Mouse (Mus musculus) CH12.LX (cell line): ENCODE measurements at regions not wholly inside any gene's neighbourhood (a gene's known extent, or its start where the extent isn't known, plus 50 kb on each side); places are given as distances from the start of the nearest gene placed in this dataset.

Experiments
- DNase-seq: peaks from one replicate; pipeline ENCODE4 v3.0.0-alpha.2; 2013; ENCODE audit errors: extremely low read depth
- H3K27ac ChIP-seq: 2 replicates; pipeline ENCODE4 v1.5.1; 2012; ENCODE audit warnings: low read depth, mild to moderate bottlenecking, control low read depth, moderate library complexity; ENCODE audit not compliant: insufficient read depth
- H3K27me3 ChIP-seq: replicated peaks from 2 replicates; pipeline ENCODE3; 2012; ENCODE audit warnings: inconsistent platforms
- H3K36me3 ChIP-seq, 2 experiments: replicated peaks in 1 of 2; 2 replicates each; pipeline versions ENCODE3 to v1.6.1; 2012; ENCODE audit warnings: inconsistent platforms in 1 of 2, low read length in 1 of 2, mild to moderate bottlenecking in 1 of 2, mixed read lengths in 1 of 2, moderate library complexity in 1 of 2; ENCODE audit not compliant: control insufficient read depth in 1 of 2, insufficient read depth in 1 of 2
- H3K4me1 ChIP-seq, 2 experiments: 2 replicates each; pipeline ENCODE4 v1.6.1; 2012; ENCODE audit warnings: inconsistent platforms in 1 of 2, moderate library complexity in 1 of 2; ENCODE audit not compliant: insufficient read depth in 2 of 2, control insufficient read depth in 1 of 2
- H3K4me2 ChIP-seq: 2 replicates; pipeline ENCODE4 v1.6.1; 2012; ENCODE audit warnings: low read depth, mild to moderate bottlenecking, control low read depth; ENCODE audit not compliant: poor library complexity, insufficient read depth, severe bottlenecking
- H3K4me3 ChIP-seq, 3 experiments: fragments of 150-350 bp in 1 of 3; sonication (generic) in 1 of 3; replicated peaks in 1 of 3; 2 replicates each; pipeline versions ENCODE3 to v1.5.1; 2011 to 2012; ENCODE audit warnings: low read depth in 2 of 3, low read length in 2 of 3, mild to moderate bottlenecking in 2 of 3, moderate library complexity in 2 of 3, control low read depth in 1 of 3, improper control_type of control experiment in 1 of 3, inconsistent platforms in 1 of 3, mixed read lengths in 1 of 3; ENCODE audit not compliant: poor library complexity in 1 of 3
- H3K79me2 ChIP-seq: replicated peaks from 2 replicates; pipeline ENCODE4 v1.6.1; 2012; ENCODE audit warnings: mild to moderate bottlenecking, moderate library complexity; ENCODE audit not compliant: control insufficient read depth, poor library complexity, insufficient read depth, severe bottlenecking; ENCODE audit errors: extremely low read depth
- H3K9ac ChIP-seq: 2 replicates; pipeline ENCODE4 v1.6.1; 2012; ENCODE audit warnings: low read depth, mild to moderate bottlenecking, control low read depth, moderate library complexity; ENCODE audit not compliant: insufficient read depth
- H3K9me3 ChIP-seq: replicated peaks from 2 replicates; pipeline ENCODE3; 2012; ENCODE audit warnings: low read length, inconsistent platforms, mixed read lengths
- CHD1 ChIP-seq: IDR thresholded peaks from 2 replicates; pipeline ENCODE4 v1.6.1; 2012; ENCODE audit warnings: low read depth, low read length, improper control_type of control experiment, inconsistent platforms
- CHD2 ChIP-seq: IDR thresholded peaks from 2 replicates; pipeline ENCODE4 v1.6.1; 2011; ENCODE audit warnings: low read length, improper control_type of control experiment
- ELF1 ChIP-seq: IDR thresholded peaks from 2 replicates; pipeline ENCODE4 v1.6.1; 2014; ENCODE audit warnings: low read depth, mild to moderate bottlenecking, inconsistent platforms, low read length, improper control_type of control experiment
- EP300 ChIP-seq: IDR thresholded peaks from 2 replicates; pipeline ENCODE4 v1.6.1; 2011; ENCODE audit warnings: low read length, improper control_type of control experiment
- ETS1 ChIP-seq: conservative IDR thresholded peaks from 2 replicates; pipeline ENCODE4 v1.6.1; 2012; ENCODE audit warnings: low read depth, mild to moderate bottlenecking, inconsistent platforms, low read length, improper control_type of control experiment, moderate library complexity
- GABPA ChIP-seq: IDR thresholded peaks from 2 replicates; pipeline ENCODE4 v1.6.1; 2012; ENCODE audit warnings: low read depth, low read length, improper control_type of control experiment, inconsistent platforms; ENCODE audit not compliant: insufficient replicate concordance
- HCFC1 ChIP-seq: IDR thresholded peaks from 2 replicates; pipeline ENCODE4 v1.6.1; 2012; ENCODE audit warnings: low read depth, mild to moderate bottlenecking, inconsistent platforms, low read length, improper control_type of control experiment
- IRF4 ChIP-seq: IDR thresholded peaks from 2 replicates; pipeline ENCODE4 v1.6.1; 2014; ENCODE audit warnings: low read depth, mild to moderate bottlenecking, inconsistent platforms, low read length, improper control_type of control experiment
- JUND ChIP-seq: conservative IDR thresholded peaks from 2 replicates; pipeline ENCODE4 v1.6.1; 2011; ENCODE audit warnings: low read depth, low read length, improper control_type of control experiment
- MAFK ChIP-seq: IDR thresholded peaks from 2 replicates; pipeline ENCODE4 v1.6.1; 2011; ENCODE audit warnings: low read length, improper control_type of control experiment; ENCODE audit not compliant: insufficient replicate concordance
- MAX ChIP-seq: IDR thresholded peaks from 2 replicates; pipeline ENCODE4 v1.6.1; 2011; ENCODE audit warnings: low read length, improper control_type of control experiment
- MAZ ChIP-seq: IDR thresholded peaks from 2 replicates; pipeline ENCODE4 v1.6.1; 2012; ENCODE audit warnings: low read depth, mild to moderate bottlenecking, inconsistent platforms, low read length, improper control_type of control experiment, moderate library complexity
- MXI1 ChIP-seq: IDR thresholded peaks from 2 replicates; pipeline ENCODE4 v1.6.1; 2011; ENCODE audit warnings: mild to moderate bottlenecking, low read depth, low read length, improper control_type of control experiment
- NELFE ChIP-seq: IDR thresholded peaks from 2 replicates; pipeline ENCODE4 v1.6.1; 2011; ENCODE audit warnings: low read depth, low read length, improper control_type of control experiment
- PAX5 ChIP-seq: IDR thresholded peaks from 2 replicates; pipeline ENCODE4 v1.6.1; 2012; ENCODE audit warnings: low read length, inconsistent platforms, mixed read lengths
- POLR2A ChIP-seq: IDR thresholded peaks from 2 replicates; pipeline ENCODE4 v1.6.1; 2011; ENCODE audit warnings: low read depth, mild to moderate bottlenecking, improper control_type of control experiment, low read length
- POLR2AphosphoS2 ChIP-seq: IDR thresholded peaks from 2 replicates; pipeline ENCODE4 v1.6.1; 2011; ENCODE audit warnings: low read depth, low read length, improper control_type of control experiment
- RAD21 ChIP-seq: IDR thresholded peaks from 2 replicates; pipeline ENCODE4 v1.6.1; 2011; ENCODE audit warnings: low read depth, mild to moderate bottlenecking, low read length, improper control_type of control experiment, moderate library complexity
- RCOR1 ChIP-seq: conservative IDR thresholded peaks from 2 replicates; pipeline ENCODE4 v1.6.1; 2012; ENCODE audit warnings: low read depth, mild to moderate bottlenecking, inconsistent platforms, low read length, improper control_type of control experiment
- SMC3 ChIP-seq: IDR thresholded peaks from 2 replicates; pipeline ENCODE4 v1.6.1; 2011; ENCODE audit warnings: low read depth, low read length, improper control_type of control experiment
- USF2 ChIP-seq: conservative IDR thresholded peaks from 2 replicates; pipeline ENCODE4 v1.6.1; 2011; ENCODE audit warnings: low read depth, low read length, improper control_type of control experiment
- ZNF384 ChIP-seq: IDR thresholded peaks from 2 replicates; pipeline ENCODE4 v1.6.1; 2012; ENCODE audit warnings: low read depth, low read length, improper control_type of control experiment, inconsistent platforms
- dilution Hi-C: fragments of 300-500 bp; cut with MboI; formaldehyde crosslinking; loops from 2 replicates; pipeline ENCODE4 v1.14.3; 2020; ENCODE audit warnings: low sequenced_read_pairs; ENCODE audit not compliant: extremely low pct_unique_long_range_greater_than_20kb, extremely low pct_ligation_motif_present
- in situ Hi-C: fragments of 300-500 bp; cut with MboI; formaldehyde crosslinking; loops from 3 replicates; pipeline ENCODE4 v1.14.3; 2019; ENCODE audit warnings: low sequenced_read_pairs, low pct_ligation_motif_present, low pct_unique_long_range_greater_than_20kb, mixed read lengths

- Histone ChIP-seq H3K27ac (no peak overlapping the region), H3K4me2 (no peak overlapping the region), H3K9ac (no peak overlapping the region), H3K36me3 (no peaks in the 10 kb centered on the region), H3K9me3 (no peaks in the 10 kb centered on the region), H3K27me3 (no peaks in the 10 kb centered on the region), H3K4me3 (no peak overlapping the region), H3K79me2 (no peaks in the 10 kb centered on the region), H3K4me1 (no peaks in the 10 kb centered on the region)
- in situ Hi-C loops: no loop called here
- TF ChIP-seq JUND: no peak
- TF ChIP-seq CHD2: no peak
- no peak for TF ChIP-seq POLR2A
- TF ChIP-seq RCOR1: no peak
- no peak for TF ChIP-seq NELFE
- TF ChIP-seq IRF4: no peak
- TF ChIP-seq RAD21: no peak
- TF ChIP-seq PAX5: no peak
- TF ChIP-seq GABPA: no peak
- TF ChIP-seq MAX: no peak
- TF ChIP-seq ZNF384: no peak
- TF ChIP-seq MAZ: no peak
- no peak for TF ChIP-seq ELF1
- no peak for TF ChIP-seq ETS1
- TF ChIP-seq HCFC1: no peak
- TF ChIP-seq MXI1: no peak
- TF ChIP-seq CHD1: no peak
- no peak for TF ChIP-seq MAFK
- TF ChIP-seq SMC3: no peak
- no peak for DNase-seq
- dilution Hi-C loops: no loop called here
Measured at GRCm38 (mm10) chr13:84056451-84056850, 165.6 kb upstream of the Tmem161b start.

DNA sequence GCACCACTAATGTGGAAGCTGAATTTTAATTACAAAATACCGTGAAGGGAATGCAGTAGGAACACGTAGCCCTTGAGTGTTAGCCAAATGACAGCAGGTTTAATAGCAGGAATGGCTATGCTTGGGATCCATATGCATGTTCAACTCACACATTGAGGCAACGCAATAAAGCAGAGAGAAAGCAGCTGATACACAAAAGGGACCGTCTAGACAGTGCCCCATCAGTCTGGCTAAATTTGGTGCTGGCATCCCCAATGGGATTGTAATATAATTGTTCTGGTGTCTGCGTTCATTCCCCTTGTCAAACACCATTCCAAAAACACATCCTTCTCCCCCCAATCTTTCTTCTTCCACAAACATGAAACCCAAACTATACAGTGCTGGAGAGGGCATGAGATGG, 165.1 kb upstream of the Tmem161b start:
- Histone ChIP-seq H3K9me3 (no peaks in the 10 kb centered on the region), H3K4me1 (peaks cover 0 to 2% of the 10 kb centered on the region in 2 experiments; a peak in 1 of 4 replicates), H3K36me3 (no peaks in the 10 kb centered on the region), H3K4me2 (no peak overlapping the region), H3K27ac (no peak overlapping the region), H3K4me3 (no peak overlapping the region), H3K79me2 (no peaks in the 10 kb centered on the region), H3K27me3 (no peaks in the 10 kb centered on the region), H3K9ac (no peak overlapping the region)
- no peak for DNase-seq
- dilution Hi-C loops (no loop called here), in situ Hi-C loops (no loop called here)
- TF ChIP-seq GABPA: no peak
- no peak for TF ChIP-seq EP300
- TF ChIP-seq POLR2AphosphoS2: no peak
- no peak for TF ChIP-seq USF2
- no peak for TF ChIP-seq ZNF384
- no peak for TF ChIP-seq ETS1
